Mouse (Mus musculus): Measurements from ENCODE around the gene Sfi1. TPM values are rescaled to one million over a fixed set of nuclear protein-coding genes. Genes with fewer than 3 reads are reported as not detected.
"Not testable (repeated sequence)": the region's sequence is repeated elsewhere in the genome, so short reads cannot be mapped to it uniquely, and the experiment has no call there.

The Sfi1 gene
- total RNA-seq, 4 experiments from 2014 or later: 12.9 to 27.4 (median 20.4) TPM

GRCm38 (mm10) chr11:3104501-3105260 lies 88.6 kb downstream of the Sfi1 start:
- not testable (repeated sequence) for DNase-seq (ENCODE audit: low spot score)

- no peak for DNase-seq (ENCODE audit: low spot score)
Measured at GRCm38 (mm10) chr11:3103619-3104164, 89.6 kb downstream of the Sfi1 start.

GRCm38 (mm10) chr11:3102626-3103025 lies 90.6 kb downstream of the Sfi1 start:
- DNase-seq (ENCODE audit: low spot score): not testable (repeated sequence)

GRCm38 (mm10) chr11:3101875-3102494 lies 91.3 kb downstream of the Sfi1 start:
- no peak for DNase-seq (ENCODE audit: low spot score)

GRCm38 (mm10) chr11:3101072-3101874 lies 92.0 kb downstream of the Sfi1 start:
- no peak for DNase-seq (ENCODE audit: low spot score)

- not testable (repeated sequence) for DNase-seq (ENCODE audit: low spot score)
Measured at GRCm38 (mm10) chr11:3100066-3100645, 93.1 kb downstream of the Sfi1 start.

Other genes with a start within 250 kb of the Sfi1 start
- gene Eif4enif1, start 8.9 kb upstream of the Sfi1 start, total RNA-seq (2022): 10 to 100 TPM; 39.3 to 43.9 (median 40.4) TPM
- gene Drg1, start 73.0 kb upstream of the Sfi1 start, total RNA-seq (2022): 10 to 100 TPM; 53.6 to 60.6 (median 58.8) TPM
- 10 to 100 TPM; 21.3 to 33.6 (median 25.4) TPM for gene Patz1, start 95.4 kb upstream of the Sfi1 start, total RNA-seq (2022)
- 10 to 100 TPM; 37.3 to 67.8 (median 56.9) TPM for gene Pik3ip1, start 136.9 kb upstream of the Sfi1 start, total RNA-seq (2022)
- 10 to 100 TPM; 16.7 to 25.5 (median 19.4) TPM for gene Limk2, start 215.7 kb upstream of the Sfi1 start, total RNA-seq (2022)